Mouse (Mus musculus): ENCODE measurements around the gene Smim6.

- TF ChIP-seq POLR2A (IDR thresholded peaks at IDR 0.05; ENCODE audit: borderline replicate concordance, insufficient read depth, low read length) (no peak), CTCF (IDR thresholded peaks at IDR 0.05; ENCODE audit: borderline replicate concordance, insufficient read depth, low read depth, low read length) (no peak)
Measured at GRCm38 (mm10) chr11:115911632-115912376, at the start of gene Smim6.

Measured in cerebellum, adult 2 months (tissue).